Mouse (Mus musculus) gonadal fat pad, adult 2 months (tissue): ENCODE results near the gene Mpped2. TPM values are rescaled to one million over a fixed set of nuclear protein-coding genes. Genes with fewer than 3 reads are reported as not detected.

Source experiments
- DNase-seq: peaks from one replicate; pipeline ENCODE4 v3.0.0-alpha.2; 2012; ENCODE audit warnings: low read depth
- polyA plus RNA-seq: library from polyadenylated mRNA; depleted of rRNA; stranded (reverse); fragments of >200 nt; gene quantifications from 2 replicates; pipeline ENCODE4 v1.2.3, GENCODE M21; 2012

The Mpped2 gene
- polyA plus RNA-seq, 1 experiment = 6.5 TPM

- DNase-seq = no peak
Observed at GRCm38 (mm10) chr2:106696372-106696771, 3.3 kb downstream of the Mpped2 start.

DNA sequence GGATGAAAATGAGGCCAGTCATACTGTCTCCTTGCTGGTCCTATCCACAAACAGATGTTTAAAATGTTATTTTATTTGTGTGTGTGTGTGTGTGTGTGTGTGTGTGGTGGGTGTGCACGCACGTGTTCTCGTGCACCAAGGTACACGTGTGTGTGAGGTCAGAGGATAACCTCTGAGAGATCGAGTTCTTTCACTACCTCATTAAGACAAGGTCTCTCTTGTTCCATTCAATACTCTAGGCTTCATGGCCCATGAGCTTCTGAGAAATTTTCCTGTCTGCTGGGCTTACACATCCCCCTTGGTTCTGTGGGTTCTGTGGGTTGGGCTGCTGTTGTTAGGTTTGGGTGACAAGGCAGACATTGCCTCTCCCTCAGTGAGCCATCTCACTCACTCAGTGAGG lies 12.6 kb downstream of the Mpped2 start:
- DNase-seq = no peak

GRCm38 (mm10) chr2:106707136-106707535 lies 14.1 kb downstream of the Mpped2 start:
- DNase-seq = no peak

DNA sequence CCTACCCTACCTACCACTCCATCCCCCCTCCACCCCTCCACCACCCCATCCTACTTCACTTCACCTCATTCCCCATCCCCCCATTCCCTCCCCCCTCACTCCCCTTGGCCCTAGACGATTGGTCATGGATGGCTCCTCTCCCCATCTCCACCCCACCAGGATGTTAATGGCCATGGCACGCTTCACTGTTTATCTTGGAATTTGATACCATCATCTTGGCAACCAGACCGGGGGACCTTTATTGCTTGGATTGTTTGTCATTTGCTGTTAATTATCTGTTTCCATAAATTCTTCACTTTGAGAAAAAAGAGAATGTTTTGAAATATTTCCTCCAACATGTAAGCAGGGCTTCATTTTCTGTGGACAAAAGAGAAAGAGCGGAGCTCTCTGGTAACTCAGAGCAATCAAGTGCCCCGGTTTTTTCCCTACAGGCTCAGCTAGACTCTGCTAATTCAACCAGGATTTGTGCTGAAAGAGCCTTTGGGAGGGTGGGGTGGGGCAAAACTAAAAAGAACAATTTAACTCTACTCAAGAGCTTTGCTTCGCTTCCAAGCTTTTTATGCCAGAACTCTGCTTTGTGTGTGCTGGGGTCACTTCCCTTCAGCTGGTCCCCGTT lies 17.9 kb downstream of the Mpped2 start:
- no peak for DNase-seq

DNA sequence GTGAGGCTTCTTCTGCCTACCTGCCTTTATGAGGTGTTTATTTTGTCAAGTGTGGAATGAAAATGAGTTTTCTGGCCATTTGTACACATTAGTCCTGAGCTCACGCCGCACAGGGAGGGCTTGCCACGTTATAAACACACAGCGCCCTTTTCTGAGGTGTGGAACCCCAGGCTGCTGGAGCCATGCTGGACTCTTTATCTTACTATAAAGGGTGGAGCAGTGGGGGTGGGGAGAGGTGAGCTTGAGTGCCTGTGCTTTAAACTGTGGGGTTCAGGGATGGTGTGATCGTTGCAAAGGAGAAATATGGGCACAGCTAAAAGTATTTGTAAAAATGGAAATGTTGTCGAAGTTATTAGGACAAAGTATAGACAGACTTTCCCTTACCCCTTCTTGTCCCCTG lies 18.4 kb downstream of the Mpped2 start:
- DNase-seq = no peak

DNA sequence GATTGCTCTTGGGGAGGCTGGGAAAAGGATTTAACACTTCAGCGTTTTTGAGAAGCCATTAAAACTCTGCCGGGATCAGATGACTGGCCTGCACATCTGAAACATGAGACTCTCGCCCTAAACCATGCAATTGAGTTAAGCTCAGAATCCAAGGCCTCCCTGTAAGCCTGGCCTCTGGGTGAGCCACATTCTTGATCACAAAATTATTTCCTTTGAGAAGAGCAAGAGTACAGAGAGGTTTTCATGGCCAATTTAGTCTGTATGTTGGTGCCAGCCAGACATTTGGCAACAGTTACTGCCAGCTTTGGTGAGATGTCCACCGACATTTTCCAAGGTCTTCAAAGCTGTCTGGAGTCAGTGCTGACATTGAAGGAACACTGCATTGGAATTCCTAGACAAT lies 20.1 kb downstream of the Mpped2 start:
- no peak for DNase-seq

DNA sequence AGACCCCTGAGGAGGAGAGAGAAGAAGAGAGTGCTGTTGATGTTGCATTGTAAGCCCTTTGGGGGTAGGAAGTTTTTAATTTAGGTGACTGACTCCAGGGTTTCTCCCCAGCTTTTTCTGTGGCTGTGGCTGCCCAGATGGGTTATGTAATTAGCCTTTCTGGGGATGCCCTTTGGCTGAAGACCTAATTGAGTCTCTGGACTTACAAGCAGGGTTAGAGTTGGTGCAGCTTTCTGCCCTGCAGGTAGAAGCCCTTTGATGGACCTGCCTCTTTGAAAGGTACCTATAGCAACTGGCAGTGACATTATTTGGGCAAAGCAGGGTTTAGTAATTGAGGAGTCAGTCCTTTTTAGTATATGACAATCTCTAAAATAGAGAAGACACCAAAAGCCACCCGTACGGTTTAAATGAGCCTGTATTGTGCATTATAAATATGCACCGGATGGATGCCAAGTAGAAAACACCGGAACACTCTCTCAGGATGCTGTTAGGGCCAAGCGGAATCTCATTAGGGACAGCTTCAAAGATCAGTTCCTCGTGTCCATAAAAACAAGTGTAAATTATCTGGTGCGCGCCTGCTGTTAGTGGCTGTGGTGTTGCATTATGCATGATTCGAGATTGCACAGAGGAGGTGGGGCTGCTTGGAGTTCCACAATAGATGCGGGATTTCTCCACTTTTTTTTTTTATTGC lies 22.8 kb downstream of the Mpped2 start:
- no peak for DNase-seq

- no peak for DNase-seq
Observed at GRCm38 (mm10) chr2:106716365-106716717, 23.3 kb downstream of the Mpped2 start.

- no peak for DNase-seq
Observed at GRCm38 (mm10) chr2:106718888-106719287, 25.8 kb downstream of the Mpped2 start.

DNA sequence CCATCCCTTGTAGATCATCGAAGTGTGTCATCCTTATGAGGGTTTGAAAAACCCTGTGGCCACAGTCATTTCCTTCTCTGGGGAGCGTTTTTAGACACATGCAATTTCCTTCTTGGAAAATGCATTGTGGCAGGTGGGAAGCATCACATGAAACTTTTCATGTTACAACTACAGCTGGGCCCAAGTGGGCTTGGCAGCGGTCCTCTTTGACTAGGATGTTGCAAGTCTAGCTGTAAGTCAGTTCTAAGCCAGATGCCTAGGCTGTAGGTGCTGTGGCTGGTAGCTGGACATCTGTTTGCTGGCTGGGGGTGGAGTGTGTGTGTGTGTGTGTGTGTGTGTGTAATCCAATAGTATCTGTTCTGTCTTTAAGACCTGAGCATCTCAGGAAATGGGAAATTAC lies 26.4 kb downstream of the Mpped2 start:
- DNase-seq = no peak

- no peak for DNase-seq
Observed at GRCm38 (mm10) chr2:106720644-106721043, 27.6 kb downstream of the Mpped2 start.

GRCm38 (mm10) chr2:106722020-106722419 lies 29.0 kb downstream of the Mpped2 start:
- no peak for DNase-seq

- no peak for DNase-seq
Observed at GRCm38 (mm10) chr2:106729951-106730564, 37.0 kb downstream of the Mpped2 start.

GRCm38 (mm10) chr2:106730608-106731007 lies 37.5 kb downstream of the Mpped2 start:
- DNase-seq = no peak

GRCm38 (mm10) chr2:106731478-106731877 lies 38.4 kb downstream of the Mpped2 start:
- DNase-seq = no peak

DNA sequence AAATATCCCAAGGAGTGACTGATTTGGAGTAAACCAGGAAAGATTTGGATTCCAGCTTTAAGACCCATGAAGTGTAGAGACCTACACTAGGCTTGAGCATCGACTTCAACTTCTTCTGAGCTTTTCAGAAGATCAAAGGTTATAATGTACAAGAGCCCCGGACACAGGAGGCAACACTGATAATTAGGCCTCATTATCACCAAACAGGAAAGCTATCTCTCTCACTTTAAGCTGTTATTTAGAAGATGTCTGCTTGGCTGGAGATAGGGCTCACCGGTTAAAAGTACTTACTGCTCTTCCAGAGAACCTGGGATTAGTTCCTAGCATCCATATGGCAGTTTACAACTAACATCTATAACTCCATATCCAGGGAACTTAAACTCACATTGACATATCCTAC lies 39.1 kb downstream of the Mpped2 start:
- DNase-seq = no peak

GRCm38 (mm10) chr2:106733396-106733795 lies 40.3 kb downstream of the Mpped2 start:
- DNase-seq = no peak

DNA sequence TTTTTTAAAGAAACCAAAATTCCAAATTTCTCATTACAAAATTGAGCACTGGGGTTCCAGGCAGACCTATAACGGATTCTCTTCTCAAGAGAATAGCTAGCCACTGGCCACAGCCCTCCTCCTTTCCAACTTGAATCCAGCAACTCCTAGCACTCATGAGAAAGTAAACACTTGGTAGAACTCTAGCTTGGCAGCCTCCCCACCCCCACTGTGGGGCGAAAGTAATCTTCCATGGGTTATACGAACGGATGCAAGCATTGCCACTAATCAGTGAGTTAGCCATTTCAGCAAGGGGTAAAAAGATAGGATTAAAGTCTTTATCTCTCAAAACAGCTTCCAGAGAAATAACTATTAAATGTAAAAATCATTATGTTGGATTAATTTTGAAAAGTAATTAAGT lies 40.9 kb downstream of the Mpped2 start:
- DNase-seq = no peak

- DNase-seq = no peak
Observed at GRCm38 (mm10) chr2:106735211-106735610, 42.1 kb downstream of the Mpped2 start.

DNA sequence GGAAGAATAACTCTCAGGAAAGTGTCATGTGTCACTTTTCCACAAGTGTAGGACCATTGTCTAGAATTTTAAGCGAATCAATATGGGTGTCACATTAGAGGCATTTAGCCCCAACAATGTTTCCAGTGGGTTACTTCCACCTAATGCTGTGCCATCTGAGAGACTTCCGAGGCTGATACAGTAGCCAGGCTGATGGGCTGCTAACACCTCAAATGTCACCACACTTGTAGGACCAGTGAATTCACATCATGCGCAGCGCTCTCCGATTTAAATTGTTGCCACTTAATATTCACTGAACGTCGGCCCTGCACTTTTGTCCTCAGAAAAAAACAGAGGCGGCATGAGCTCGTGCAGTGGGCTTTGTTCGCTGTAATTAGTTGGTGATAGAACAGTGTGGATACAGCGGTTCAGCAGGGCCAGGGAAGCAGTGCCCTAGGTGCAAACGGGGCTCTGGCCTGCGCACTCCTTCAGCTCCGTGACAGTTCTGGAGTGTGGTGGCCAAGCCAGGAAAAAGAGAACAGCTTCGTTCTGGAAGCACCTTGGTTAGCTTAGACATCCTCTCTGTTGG lies 42.8 kb downstream of the Mpped2 start:
- no peak for DNase-seq

- no peak for DNase-seq
Observed at GRCm38 (mm10) chr2:106738951-106739350, 45.9 kb downstream of the Mpped2 start.

DNA sequence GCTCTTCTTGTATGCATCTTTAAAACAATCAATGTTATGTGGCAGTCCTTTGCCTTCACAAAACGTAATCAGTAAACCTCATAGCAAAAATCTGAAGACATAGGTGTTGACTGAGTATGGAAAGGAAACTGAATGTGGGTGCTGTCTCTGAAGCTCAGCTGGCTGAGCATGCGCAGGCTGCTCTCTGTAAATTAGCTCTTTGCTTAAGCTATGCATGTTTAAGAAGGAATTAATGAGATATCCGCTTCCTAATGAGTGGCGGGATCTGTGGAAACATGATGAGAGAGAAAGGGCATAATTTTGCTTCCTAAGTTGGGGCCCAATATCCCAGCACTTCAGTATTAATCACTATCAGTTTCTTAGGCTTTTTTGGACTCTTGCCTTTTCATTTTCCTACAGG lies 51.0 kb downstream of the Mpped2 start:
- DNase-seq = no peak

- no peak for DNase-seq
Observed at GRCm38 (mm10) chr2:106744601-106745000, 51.5 kb downstream of the Mpped2 start.
